Mouse (Mus musculus): Measurements from ENCODE around the gene Pik3cd.

DNA sequence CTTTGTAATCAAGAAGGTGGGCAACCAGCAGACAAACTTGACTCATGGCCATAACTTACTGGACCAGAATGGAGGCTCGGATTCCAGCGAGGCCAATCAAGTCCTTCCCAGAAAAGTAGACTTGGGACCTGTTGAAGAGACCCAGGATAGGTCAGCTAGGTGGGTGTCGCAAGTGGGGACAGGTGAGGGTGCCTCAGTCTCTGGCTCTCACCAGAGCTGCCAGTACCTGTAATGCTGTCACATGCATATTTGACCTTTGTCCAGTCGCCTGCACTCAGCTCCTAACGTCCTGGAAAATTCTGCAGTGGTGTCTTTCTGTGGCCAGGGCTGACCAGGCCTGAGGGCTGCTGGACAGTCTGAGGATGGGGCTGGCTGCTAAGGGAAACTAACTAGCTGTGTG, 9.1 kb upstream of the Pik3cd start:
- TF ChIP-seq CTCF (IDR thresholded peaks at IDR 0.05; ENCODE audit: insufficient read depth, low read length) (no peak), POLR2A (IDR thresholded peaks at IDR 0.05; ENCODE audit: borderline replicate concordance, extremely low read depth, low read depth, low read length) (no peak)

All from lung, adult 2 months (tissue).